Mouse (Mus musculus) layer of hippocampus, adult 8-10 months (tissue): ENCODE measurements around the gene Ripor3. TPM values are rescaled to one million over a fixed set of nuclear protein-coding genes. Genes with fewer than 3 reads are reported as not detected.

Experiments
- DNase-seq, 2 experiments: peaks; one replicate each; pipeline ENCODE4 v3.0.0; 2022; ENCODE audit warnings: low spot score in 2 of 2
- total RNA-seq, 4 experiments: library from RNA; stranded (reverse); gene quantifications; 2 replicates each; pipeline ENCODE4 v1.2.4; 2022

Ripor3 gene
- total RNA-seq, 4 experiments from 2014 or later, result 0.14 to 0.18 (median 0.17) TPM

DNA sequence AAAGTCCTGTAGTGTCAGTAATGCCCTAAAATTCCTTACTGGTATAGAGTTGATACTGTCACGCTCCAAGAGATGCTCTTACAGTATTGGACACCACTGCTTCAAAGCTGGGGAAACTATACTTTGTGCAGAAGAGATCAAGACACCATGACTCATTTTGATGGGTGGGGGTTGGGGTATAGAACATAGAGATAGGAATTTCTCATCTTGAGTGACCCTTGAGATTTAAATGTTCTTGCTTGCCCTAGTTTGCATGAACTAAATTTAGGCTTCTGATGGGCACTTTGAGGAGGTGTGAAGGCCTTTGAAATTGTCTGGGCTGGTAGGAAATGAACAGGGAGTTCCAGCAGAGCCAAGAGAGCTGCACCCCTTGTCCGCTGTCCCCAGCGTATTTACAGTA is 74.5 kb downstream of the Ripor3 start:
- no peak for DNase-seq

DNA sequence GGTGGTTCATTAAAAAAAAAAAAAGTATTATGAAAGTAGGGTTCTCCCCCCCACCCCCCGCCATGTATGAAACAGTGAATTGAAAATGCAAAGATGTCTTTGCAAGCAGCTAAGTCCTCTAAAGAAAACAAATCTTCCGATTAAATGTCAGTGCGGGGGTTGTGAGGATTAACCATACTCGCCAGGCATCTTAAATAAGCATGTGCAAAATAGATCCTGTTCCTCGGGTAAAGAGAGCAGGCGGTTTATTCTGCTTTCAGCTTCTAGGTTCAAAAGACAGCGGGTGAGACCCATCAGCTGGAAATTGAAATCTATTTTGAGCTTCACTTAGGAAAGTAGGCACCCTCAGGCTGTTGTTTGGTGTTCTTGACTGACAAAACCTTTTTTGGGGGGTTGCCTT is 77.0 kb downstream of the Ripor3 start:
- no peak for DNase-seq

DNA sequence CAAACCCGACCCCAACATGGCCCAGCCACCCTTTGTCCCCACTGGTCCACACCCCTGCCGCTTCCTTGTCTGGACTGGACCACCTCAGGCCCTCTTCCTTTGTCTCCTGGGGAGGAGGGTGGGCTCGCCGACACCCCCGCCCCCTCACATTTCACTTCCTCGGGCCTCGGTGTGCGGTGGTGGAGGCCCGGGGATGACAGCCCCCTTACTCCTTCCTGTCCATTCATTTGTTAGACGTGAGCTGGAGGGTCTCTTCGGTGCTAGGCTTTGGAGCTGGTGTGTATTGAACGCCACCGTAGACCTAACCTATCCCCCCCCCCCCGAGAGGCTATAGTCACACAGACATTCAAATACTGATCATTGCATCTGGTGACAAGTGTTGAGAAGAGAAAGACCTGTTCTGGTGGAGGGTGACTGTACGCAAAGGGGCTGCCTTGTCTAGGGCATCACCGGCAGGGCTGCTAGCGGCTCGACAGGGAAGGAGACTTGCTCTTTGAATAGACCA is 77.6 kb downstream of the Ripor3 start:
- DNase-seq, result no peak

DNA sequence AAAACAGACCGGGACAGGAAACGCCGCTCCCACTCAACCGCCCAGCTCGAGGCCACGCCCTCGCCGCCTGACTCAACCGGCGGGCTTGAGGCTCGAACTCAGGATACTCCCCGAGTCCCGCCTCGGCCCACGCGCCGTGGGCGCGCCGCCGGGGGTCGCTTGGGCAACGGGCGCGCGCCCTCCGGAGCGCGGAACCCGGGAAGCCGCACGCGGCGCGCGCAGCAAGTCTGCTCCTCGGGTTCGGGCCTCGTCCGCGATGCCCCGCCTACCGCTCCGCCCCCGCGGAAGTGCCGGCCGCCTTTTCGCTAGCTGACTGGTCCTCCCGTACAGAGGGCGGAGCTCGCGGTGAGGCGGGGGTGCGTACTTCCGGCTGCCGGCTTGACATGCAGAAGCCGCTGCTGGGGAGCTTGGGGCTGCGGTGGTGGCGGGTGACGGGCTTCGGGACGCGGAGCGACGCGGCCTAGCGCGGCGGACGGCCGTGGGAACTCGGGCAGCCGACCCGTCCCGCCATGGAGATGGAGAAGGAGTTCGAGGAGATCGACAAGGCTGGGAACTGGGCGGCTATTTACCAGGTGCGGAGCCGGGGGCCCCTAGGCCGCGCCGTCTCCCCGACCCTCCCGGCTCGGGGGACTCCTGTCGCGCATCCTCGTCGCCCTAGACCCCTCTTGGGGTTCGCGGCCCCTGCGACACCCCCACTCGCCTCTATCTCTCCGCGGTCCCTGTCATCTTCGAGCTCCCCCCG is 78.3 kb downstream of the Ripor3 start, which contains the start of gene Ptpn1:
TSS of gene Ptpn1 (plus strand) at position 73 of the 742 bp plus-strand sequence.
- DNase-seq, result peak; percentile 95 to 97

DNA sequence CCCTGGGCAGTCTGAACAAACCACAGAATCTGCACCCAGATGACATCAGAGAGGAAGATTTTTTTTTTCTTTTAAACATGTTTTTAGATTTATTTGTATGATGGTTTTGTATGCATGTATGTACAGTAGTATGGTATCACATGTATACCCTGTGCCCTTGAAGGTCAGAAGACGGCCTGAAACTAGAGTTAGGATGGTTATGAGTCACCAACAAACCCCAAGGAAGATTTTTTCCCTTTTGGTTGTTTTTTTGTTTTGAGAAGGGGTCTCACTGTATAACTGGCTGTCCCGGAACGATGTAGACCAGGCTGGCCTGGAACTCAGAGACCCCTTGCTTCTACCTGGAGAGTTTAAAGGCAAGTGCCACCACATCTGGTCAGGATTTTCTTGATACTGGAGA is 79.4 kb downstream of the Ripor3 start:
- no peak for DNase-seq

Other genes with a start within 250 kb of the Ripor3 start
- gene Ptpn1, start 78.6 kb downstream of the Ripor3 start, total RNA-seq, result 10 to 100 TPM; 56.2 to 59.7 (median 58.3) TPM
- gene Pard6b, start 70.4 kb upstream of the Ripor3 start, total RNA-seq, result 1 to 10 TPM; 3.4 to 4.5 (median 4.1) TPM
- 10 to 100 TPM; 69.9 to 88.6 (median 84.4) TPM for gene Adnp, start 196.5 kb upstream of the Ripor3 start, total RNA-seq
- 10 to 100 TPM; 33.7 to 46.0 (median 35.0) TPM for gene Gm20716, start 219.7 kb upstream of the Ripor3 start, total RNA-seq
- gene Dpm1, start 220.0 kb upstream of the Ripor3 start, total RNA-seq, result 10 to 100 TPM; 48.8 to 66.4 (median 52.7) TPM
- 10 to 100 TPM; 15.6 to 19.8 (median 17.4) TPM for gene Mocs3, start 220.0 kb upstream of the Ripor3 start, total RNA-seq